ENCODE assay signal across 9 mouse cellular contexts in genomic region chr1:128368732-128369441, GRCm38 (mm10). TPM values are rescaled to one million over a fixed set of nuclear protein-coding genes. Genes with fewer than 3 reads are reported as not detected.
A peak's percentile ranks its signal among the peaks of the same experiment; 100 is the strongest.
DNase-seq lines count a peak whose midpoint lies in the region; ATAC-seq and TF ChIP-seq lines count a peak whose summit lies in the region.
"Had no signal": no experiment of that assay in that cellular context is flagged by ENCODE, and none has a peak within 500 bp of the region (broad histone marks: within the 10 kb centered on the region; RNA-seq: fewer than 3 reads in every experiment).

No protein-coding gene starts in this region.

- H3K4me1 ChIP-seq in heart, adult 2 months (ENCODE audit: control insufficient read depth, insufficient read depth, low read length), result no peaks in the 10 kb centered on the region
- H3K4me1 ChIP-seq in embryonic facial prominence, embryonic 11.5 days (ENCODE audit: control insufficient read depth, insufficient read depth, low read length), result no peaks in the 10 kb centered on the region
- no peaks in the 10 kb centered on the region for H3K4me1 ChIP-seq in hindbrain, embryonic 12.5 days
- no peaks in the 10 kb centered on the region for H3K4me1 ChIP-seq in midbrain, embryonic 15.5 days
- H3K4me1 ChIP-seq: stomach, embryonic 15.5 days had no signal

- ATAC-seq in embryonic facial prominence, embryonic 11.5 days (replicated peaks; ENCODE audit: insufficient number of reproducible peaks, low FRiP score, low TSS enrichment, low read depth), result 0 out of 2 replicates have a peak, but pooled peaks have one; percentile 59
- peak; percentile 76 for ATAC-seq in hindbrain, embryonic 12.5 days (ENCODE audit: low FRiP score)
- ATAC-seq in midbrain, embryonic 15.5 days (replicated peaks), result peak; percentile 83; the same call in 1 of the 2 replicates

- H3K4me3 ChIP-seq in heart, adult 2 months, result no peak overlapping the region
- H3K4me3 ChIP-seq in embryonic facial prominence, embryonic 11.5 days (ENCODE audit: low read depth, low read length), result no peak overlapping the region
- H3K4me3 ChIP-seq in hindbrain, embryonic 12.5 days, result no peak overlapping the region
- no peak overlapping the region for H3K4me3 ChIP-seq in midbrain, embryonic 15.5 days
- H3K4me3 ChIP-seq: stomach, embryonic 15.5 days had no signal

- TF ChIP-seq CTCF in heart, adult 2 months (IDR thresholded peaks at IDR 0.05), result peak; percentile 80

- no peak overlapping the region for H3K4me2 ChIP-seq in embryonic facial prominence, embryonic 11.5 days (ENCODE audit: low read depth, low read length)
- H3K4me2 ChIP-seq in hindbrain, embryonic 12.5 days (replicated peaks), result no peak overlapping the region
- no peak overlapping the region for H3K4me2 ChIP-seq in midbrain, embryonic 15.5 days
- H3K4me2 ChIP-seq: stomach, embryonic 15.5 days had no signal

- H3K27ac ChIP-seq in heart, adult 2 months, result no peak overlapping the region
- no peak overlapping the region for H3K27ac ChIP-seq in embryonic facial prominence, embryonic 11.5 days (replicated peaks; ENCODE audit: low read depth, low read length)
- no peak overlapping the region for H3K27ac ChIP-seq in hindbrain, embryonic 12.5 days
- H3K27ac ChIP-seq in midbrain, embryonic 15.5 days, result no peak overlapping the region
- H3K27ac ChIP-seq: stomach, embryonic 15.5 days had no signal

- TF ChIP-seq EP300 in heart, adult 2 months (IDR thresholded peaks at IDR 0.05; ENCODE audit: insufficient read depth, low read depth, low read length), result no peak

- intact Hi-C loops in heart, adult 2 months (cut with DNase I), result loop anchor here (1.0 to 2.0 kb wide), 3 partner anchors 222 to 463 kb away; no protein-coding TSS in a partner anchor
- intact Hi-C loops in heart, postnatal 25 days (cut with DNase I), result loop anchor here (2.0 kb wide), 2 partner anchors 456 to 464 kb away; no protein-coding TSS in a partner anchor
- intact Hi-C loops in left cerebral cortex, postnatal 14 days (cut with DNase I), result loop anchor here (5.0 kb wide), 1 partner anchor 463 kb away; no protein-coding TSS in a partner anchor

- no peaks in the 10 kb centered on the region for H3K27me3 ChIP-seq in heart, adult 2 months (ENCODE audit: control insufficient read depth, insufficient read depth, low read length)
- H3K27me3 ChIP-seq in embryonic facial prominence, embryonic 11.5 days (ENCODE audit: control insufficient read depth, insufficient read depth, low read length), result no peaks in the 10 kb centered on the region
- no peaks in the 10 kb centered on the region for H3K27me3 ChIP-seq in hindbrain, embryonic 12.5 days
- H3K27me3 ChIP-seq in midbrain, embryonic 15.5 days (replicated peaks), result no peaks in the 10 kb centered on the region
- H3K27me3 ChIP-seq: stomach, embryonic 15.5 days had no signal

- no peak overlapping the region for H3K9ac ChIP-seq in heart, adult 2 months (ENCODE audit: low read depth, low read length)
- no peak overlapping the region for H3K9ac ChIP-seq in embryonic facial prominence, embryonic 11.5 days (replicated peaks; ENCODE audit: low read length)
- no peak overlapping the region for H3K9ac ChIP-seq in hindbrain, embryonic 12.5 days
- H3K9ac ChIP-seq in midbrain, embryonic 15.5 days, result no peak overlapping the region
- H3K9ac ChIP-seq: stomach, embryonic 15.5 days had no signal

- WGBS in heart, adult 2 months, result 67% methylated on average over 5 of the region's 5 CpGs
- WGBS in embryonic facial prominence, embryonic 11.5 days, result 75% methylated on average over 5 of the region's 5 CpGs
- WGBS in hindbrain, embryonic 12.5 days, result 57% methylated on average over 5 of the region's 5 CpGs
- 38% methylated on average over 5 of the region's 5 CpGs for WGBS in midbrain, embryonic 15.5 days

- H3K79me2 ChIP-seq in heart, adult 2 months (replicated peaks; ENCODE audit: control insufficient read depth, insufficient read depth, low read length), result no peaks in the 10 kb centered on the region

- H3K9me3 ChIP-seq in embryonic facial prominence, embryonic 11.5 days (replicated peaks; ENCODE audit: control insufficient read depth, low read length), result no peaks in the 10 kb centered on the region
- H3K9me3 ChIP-seq in hindbrain, embryonic 12.5 days (replicated peaks), result no peaks in the 10 kb centered on the region
- H3K9me3 ChIP-seq in midbrain, embryonic 15.5 days, result no peaks in the 10 kb centered on the region
- H3K9me3 ChIP-seq: stomach, embryonic 15.5 days had no signal

- DNase-seq in heart, adult 2 months, result no peak
- no peak for DNase-seq in heart, postnatal 25 days (ENCODE audit: low spot score)
- peak; percentile 81 for DNase-seq in NIH3T3 (ENCODE audit: low read depth)
- DNase-seq in embryonic facial prominence, embryonic 11.5 days (ENCODE audit: low spot score), result peak; percentile 73
- DNase-seq in left cerebral cortex, postnatal 14 days (ENCODE audit: low spot score in 2 of 2), result peak; percentile 73 to 76
- peak; percentile 82 for DNase-seq in thymus, postnatal 0 days (ENCODE audit: low spot score)

- no peak for TF ChIP-seq POLR2A in heart, adult 2 months (IDR thresholded peaks at IDR 0.05; ENCODE audit: insufficient read depth, low read depth, low read length)

- peaks cover 2% of the 10 kb centered on the region for H3K36me3 ChIP-seq in heart, adult 2 months (ENCODE audit: control insufficient read depth, insufficient read depth, low read length)
- H3K36me3 ChIP-seq in embryonic facial prominence, embryonic 11.5 days (replicated peaks; ENCODE audit: control insufficient read depth, insufficient read depth, low read depth, low read length), result no peaks in the 10 kb centered on the region
- H3K36me3 ChIP-seq in hindbrain, embryonic 12.5 days, result peaks cover 17% of the 10 kb centered on the region
- H3K36me3 ChIP-seq in midbrain, embryonic 15.5 days (replicated peaks), result peaks cover 9% of the 10 kb centered on the region; the same call in 1 of the 2 replicates

RNA-seq across cellular contexts. Expression of gene Mcm6, which starts 9.4 kb away (rescaled TPM):
- 1 to 10 TPM; 5.2 to 5.7 TPM for total RNA-seq in heart, adult 2 months (2021)
- 3.4 and 4.5 TPM in 2 replicates for polyA plus RNA-seq in heart, adult 2 months (2012; rRNA removed)
- total RNA-seq in heart, postnatal 25 days (2021), result 1 to 10 TPM; 6.3 to 6.4 TPM
- 347 and 357 TPM in 2 replicates for polyA plus RNA-seq in embryonic facial prominence, embryonic 11.5 days (2014; fragmentation: Nextera tagmentation; extraction: Ambion mirVana)
- polyA plus RNA-seq in hindbrain, embryonic 12.5 days (2016; fragmentation: Nextera tagmentation; extraction: Ambion mirVana), result 175 and 179 TPM in 2 replicates
- 10 to 100 TPM in 1 of 2 experiments, 1 to 10 TPM in 1; 7.1 to 10.3 TPM for total RNA-seq in left cerebral cortex, postnatal 14 days (2021)
- polyA plus RNA-seq in midbrain, embryonic 15.5 days (2015; fragmentation: Nextera tagmentation; extraction: Ambion mirVana), result 52.6 and 59.2 TPM in 2 replicates
- polyA plus RNA-seq in thymus, postnatal 0 days (2015; fragmentation: Nextera tagmentation; extraction: Ambion mirVana), result 278 and 299 TPM in 2 replicates

RNA-seq across cellular contexts. Expression of gene Lct, which starts 40.8 kb away (rescaled TPM):
- total RNA-seq in heart, adult 2 months (2021), result not detected
- 0.02 TPM in 1 of 2 replicates, not detected in the other for polyA plus RNA-seq in heart, adult 2 months (2012; rRNA removed)
- not detected for total RNA-seq in heart, postnatal 25 days (2021)
- polyA plus RNA-seq in embryonic facial prominence, embryonic 11.5 days (2014; fragmentation: Nextera tagmentation; extraction: Ambion mirVana), result 0.07 and 0.18 TPM in 2 replicates
- polyA plus RNA-seq in hindbrain, embryonic 12.5 days (2016; fragmentation: Nextera tagmentation; extraction: Ambion mirVana), result 0.27 and 0.37 TPM in 2 replicates
- 1 to 10 TPM; 5.9 to 7.2 TPM for total RNA-seq in left cerebral cortex, postnatal 14 days (2021)
- 0.10 and 0.20 TPM in 2 replicates for polyA plus RNA-seq in midbrain, embryonic 15.5 days (2015; fragmentation: Nextera tagmentation; extraction: Ambion mirVana)
- 0.03 and 0.16 TPM in 2 replicates for polyA plus RNA-seq in thymus, postnatal 0 days (2015; fragmentation: Nextera tagmentation; extraction: Ambion mirVana)

RNA-seq across cellular contexts. Expression of gene Dars, which starts 48.3 kb away (rescaled TPM):
- total RNA-seq in heart, adult 2 months (2021), result 10 to 100 TPM; 57.4 to 66.9 TPM
- polyA plus RNA-seq in heart, adult 2 months (2012; rRNA removed), result 15.5 and 34.1 TPM in 2 replicates
- 10 to 100 TPM; 61.0 to 63.0 TPM for total RNA-seq in heart, postnatal 25 days (2021)
- 123 and 126 TPM in 2 replicates for polyA plus RNA-seq in embryonic facial prominence, embryonic 11.5 days (2014; fragmentation: Nextera tagmentation; extraction: Ambion mirVana)
- 184 and 188 TPM in 2 replicates for polyA plus RNA-seq in hindbrain, embryonic 12.5 days (2016; fragmentation: Nextera tagmentation; extraction: Ambion mirVana)
- 10 to 100 TPM; 58.5 to 63.3 TPM for total RNA-seq in left cerebral cortex, postnatal 14 days (2021)
- polyA plus RNA-seq in midbrain, embryonic 15.5 days (2015; fragmentation: Nextera tagmentation; extraction: Ambion mirVana), result 105 and 106 TPM in 2 replicates
- 220 and 243 TPM in 2 replicates for polyA plus RNA-seq in thymus, postnatal 0 days (2015; fragmentation: Nextera tagmentation; extraction: Ambion mirVana)

Comparison
In these comparisons a context has a peak if more than half of its experiments do, and no peak if none do; other contexts are left out.
1. DNase-seq: peak in NIH3T3 (single experiment), embryonic facial prominence, embryonic 11.5 days (single experiment), left cerebral cortex, postnatal 14 days (2 of 2) and thymus, postnatal 0 days (single experiment); none in heart, adult 2 months (0 of 2) and heart, postnatal 25 days (single experiment).
2. Peak in every context shown above with its lines, with median percentiles within 50 percentile points of each other: ATAC-seq.